Mouse (Mus musculus): ENCODE data around the gene Sass6.
"Not testable (repeated sequence)": the region's sequence is repeated elsewhere in the genome, so short reads cannot be mapped to it uniquely, and the experiment has no call there.

The Sass6 gene

DNA sequence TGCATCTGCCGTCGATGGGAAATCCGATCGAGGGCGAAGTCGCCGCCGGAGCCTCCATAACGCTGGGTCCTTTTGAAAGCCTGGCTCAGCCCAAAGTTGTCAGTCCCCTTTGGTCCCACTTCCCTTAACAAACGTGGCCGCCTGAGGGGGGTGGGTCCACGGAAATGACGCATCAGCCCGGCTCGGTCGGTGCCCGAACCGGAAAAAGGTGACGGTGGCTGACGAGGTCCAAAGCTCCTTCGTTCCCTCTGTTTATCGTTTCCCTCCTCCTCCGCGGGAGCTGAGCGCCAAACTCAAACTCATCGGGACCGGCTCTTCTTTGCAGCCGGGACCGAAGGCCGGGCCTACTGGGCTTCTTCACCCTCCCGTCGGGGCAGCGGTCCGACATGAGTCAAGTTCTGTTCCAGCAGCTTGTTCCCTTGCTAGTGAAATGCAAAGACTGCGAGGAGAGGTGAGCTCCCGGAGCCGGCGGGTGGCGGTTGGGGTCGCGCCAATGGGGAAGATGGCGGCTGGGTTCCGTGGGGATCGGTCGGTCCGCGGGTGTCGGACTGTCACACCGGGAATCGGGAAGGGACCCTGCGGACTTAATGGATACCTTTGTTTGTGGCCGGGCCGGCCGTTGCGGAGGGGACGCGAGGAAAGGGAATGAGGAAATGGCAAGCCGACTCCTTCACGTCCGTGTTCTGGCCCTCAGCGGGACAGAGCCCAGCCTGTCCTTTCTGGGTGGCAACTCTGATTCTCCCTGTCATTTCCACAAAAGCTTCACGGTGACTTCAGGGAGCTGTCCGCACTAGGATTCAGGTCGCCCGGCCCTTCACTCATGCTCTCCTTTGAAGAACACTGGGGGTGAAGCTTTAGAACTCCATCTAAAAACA is at the start of gene Sass6:
TSS of gene Sass6 (plus strand) at position 255 of the 875 bp plus-strand sequence.
- DNase-seq (ENCODE audit: low read depth, low spot score) = peak; percentile 97

DNA sequence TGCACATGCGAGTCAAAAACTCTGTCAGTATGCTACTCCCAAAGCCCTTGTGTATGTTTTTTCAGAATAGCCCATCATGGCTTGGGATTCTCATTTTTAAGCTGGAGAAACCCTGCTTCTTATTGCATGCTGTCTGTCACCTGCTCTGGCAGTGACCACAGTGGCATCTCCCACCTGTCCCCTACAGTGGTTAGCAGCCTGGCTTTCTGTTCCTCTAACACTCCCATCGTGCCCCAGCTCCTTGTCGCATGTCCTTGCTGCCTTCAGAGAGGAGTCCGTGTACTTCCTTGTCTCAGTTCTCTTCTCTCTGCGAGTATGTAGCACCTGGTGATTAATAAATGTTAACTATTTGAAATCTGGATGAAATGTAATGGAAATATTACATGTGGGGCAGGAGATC is 47.4 kb upstream of the Sass6 start:
- DNase-seq (ENCODE audit: low read depth, low spot score) = no peak

DNA sequence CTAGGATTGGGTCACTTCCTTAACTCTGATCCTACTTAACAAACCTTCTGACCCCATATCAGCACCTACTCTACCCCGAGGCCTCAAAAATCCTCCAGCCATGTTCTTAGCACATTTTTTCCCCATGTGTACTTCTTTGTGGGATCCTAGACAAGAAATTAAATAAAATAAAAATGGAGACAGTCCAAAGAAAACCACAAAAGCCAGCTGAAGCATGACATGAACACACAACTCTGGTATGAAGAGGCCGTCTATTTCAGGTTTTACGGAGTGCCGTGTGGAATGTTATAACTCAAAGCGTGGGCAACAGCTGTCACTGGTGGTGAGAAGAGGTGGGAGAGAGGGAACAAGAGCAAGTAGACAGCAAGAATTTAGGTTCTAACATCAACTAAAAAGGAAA is 43.4 kb upstream of the Sass6 start:
- peak; percentile 28 for DNase-seq (ENCODE audit: low read depth, low spot score)

DNA sequence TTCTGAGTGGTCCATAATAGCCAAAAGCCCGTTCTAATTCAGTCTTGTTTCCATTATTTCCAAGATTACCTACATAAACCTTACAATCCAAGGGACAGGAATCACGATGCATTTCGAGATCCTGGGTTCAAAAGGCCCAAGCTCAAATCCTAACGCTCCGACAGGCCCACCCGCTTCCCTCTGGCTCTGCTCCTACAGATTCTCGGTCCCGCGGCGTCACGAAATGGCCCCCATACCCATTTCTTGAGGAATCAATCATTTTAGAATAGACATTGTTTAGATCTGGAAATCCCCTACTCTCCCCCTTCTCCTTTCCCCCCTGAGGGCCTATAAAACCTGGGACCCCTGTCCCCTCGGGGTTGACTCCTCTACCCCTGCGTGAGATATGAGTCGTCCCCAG is 33.5 kb upstream of the Sass6 start:
- not testable (repeated sequence) for DNase-seq (ENCODE audit: low read depth, low spot score)

DNA sequence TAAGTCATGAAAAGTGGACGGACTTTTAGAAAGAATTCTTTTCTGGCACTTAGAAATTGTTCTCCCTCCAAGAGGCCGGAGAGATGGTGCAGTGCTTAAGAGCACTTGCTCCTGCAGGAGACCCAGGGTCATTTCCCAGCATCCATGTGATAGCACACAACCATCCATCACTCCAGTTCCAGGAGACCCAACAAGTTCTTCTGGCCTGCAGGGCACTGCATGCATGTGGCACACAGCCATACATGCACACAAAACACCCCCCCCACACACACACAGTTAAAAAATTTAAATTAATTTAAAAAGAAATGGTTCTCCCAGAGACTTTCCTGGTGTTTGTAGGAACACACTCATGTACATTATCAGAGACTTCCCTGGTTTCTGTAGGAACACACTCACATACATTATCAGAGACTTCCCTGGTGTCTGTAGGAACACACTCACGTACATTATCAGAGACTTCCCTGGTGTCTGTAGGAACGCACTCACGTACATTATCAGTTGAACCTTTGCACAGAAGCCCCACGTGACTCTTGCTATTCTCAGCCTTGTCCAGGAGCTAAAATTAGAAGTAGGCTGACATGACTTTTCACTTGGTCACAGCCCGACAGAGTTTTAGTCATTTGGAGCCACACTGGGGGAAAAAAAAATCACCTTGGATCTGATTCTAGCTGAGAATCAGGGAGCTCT is 32.2 kb upstream of the Sass6 start, which contains the start of gene Lrrc39:
TSS of gene Lrrc39 (plus strand) at position 566 of the 687 bp plus-strand sequence.
- DNase-seq (ENCODE audit: low read depth, low spot score) = no peak

DNA sequence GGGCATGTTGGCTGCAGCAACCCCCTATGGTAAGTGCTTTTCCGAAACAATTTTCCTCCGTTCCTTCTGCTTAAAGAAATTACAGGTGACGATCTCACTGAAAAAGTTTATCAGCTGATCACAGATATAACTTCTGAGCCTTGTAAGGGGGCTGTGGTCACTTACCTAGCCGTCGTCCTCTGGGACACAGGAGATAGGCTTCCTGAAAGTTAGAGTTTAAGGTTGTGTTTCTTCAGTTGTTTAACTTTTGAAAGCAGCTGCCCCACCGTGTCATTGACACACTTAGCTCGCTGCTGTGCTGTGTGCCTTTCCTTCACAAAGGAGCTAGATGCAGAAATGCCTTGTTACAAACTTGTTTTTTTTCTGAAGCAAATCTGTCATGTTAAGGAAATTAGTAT is 31.7 kb upstream of the Sass6 start:
- no peak for DNase-seq (ENCODE audit: low read depth, low spot score)

DNA sequence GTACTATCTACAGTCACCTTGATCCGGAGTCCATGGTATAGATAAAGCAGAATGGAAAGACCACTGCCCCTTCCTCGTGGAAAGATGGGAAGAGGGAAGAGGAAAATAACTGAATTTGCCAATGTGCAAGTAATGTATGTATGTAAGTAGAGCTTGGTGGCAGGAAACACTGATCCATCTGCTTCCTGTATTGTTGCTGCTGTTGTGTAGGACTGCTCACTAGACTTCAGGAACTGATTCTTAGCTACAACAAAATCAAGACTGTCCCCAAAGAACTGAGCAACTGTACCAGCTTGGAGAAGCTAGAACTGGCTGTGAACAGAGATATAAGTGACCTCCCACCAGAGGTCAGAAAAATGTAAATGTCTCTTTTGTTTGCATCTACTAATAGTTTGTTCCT is 24.2 kb upstream of the Sass6 start:
- DNase-seq (ENCODE audit: low read depth, low spot score) = no peak

DNA sequence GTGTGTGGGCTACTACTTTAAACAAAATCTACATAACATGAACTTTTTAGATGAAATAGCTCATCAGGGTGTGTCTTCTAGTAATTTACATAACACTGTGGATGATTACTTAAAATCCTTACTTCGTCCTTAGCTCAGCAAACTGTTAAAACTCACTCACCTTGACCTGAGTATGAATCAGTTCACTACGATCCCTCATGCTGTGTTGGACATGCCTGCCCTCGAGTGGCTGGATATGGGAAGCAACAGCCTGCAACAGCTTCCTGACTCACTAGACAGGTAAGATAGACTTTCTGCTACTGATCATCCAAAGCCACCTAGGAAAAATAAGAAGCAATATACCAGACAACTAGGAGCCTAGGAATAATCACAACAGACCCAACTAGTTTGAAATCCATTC is 17.5 kb upstream of the Sass6 start:
- no peak for DNase-seq (ENCODE audit: low read depth, low spot score)

DNA sequence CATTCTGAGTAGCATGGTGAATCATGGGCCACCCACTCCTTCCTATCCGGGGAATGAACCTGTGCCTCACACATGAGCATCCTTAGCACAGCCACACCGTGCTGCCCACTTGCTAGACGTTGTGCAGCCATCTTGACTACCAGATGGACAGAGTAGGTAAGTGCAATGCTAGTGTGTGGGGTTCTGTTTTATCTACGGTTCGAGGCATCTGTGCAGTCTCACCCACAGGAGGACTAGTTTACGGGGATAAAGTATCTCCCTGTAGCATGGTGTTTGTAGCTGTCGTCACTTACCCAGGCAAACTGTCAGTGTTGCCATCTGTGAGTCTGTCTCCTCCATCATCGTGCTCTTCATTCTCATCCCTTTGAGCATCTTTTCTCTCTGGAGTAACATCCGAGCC is 12.6 kb upstream of the Sass6 start:
- DNase-seq (ENCODE audit: low read depth, low spot score) = peak; percentile 62

DNA sequence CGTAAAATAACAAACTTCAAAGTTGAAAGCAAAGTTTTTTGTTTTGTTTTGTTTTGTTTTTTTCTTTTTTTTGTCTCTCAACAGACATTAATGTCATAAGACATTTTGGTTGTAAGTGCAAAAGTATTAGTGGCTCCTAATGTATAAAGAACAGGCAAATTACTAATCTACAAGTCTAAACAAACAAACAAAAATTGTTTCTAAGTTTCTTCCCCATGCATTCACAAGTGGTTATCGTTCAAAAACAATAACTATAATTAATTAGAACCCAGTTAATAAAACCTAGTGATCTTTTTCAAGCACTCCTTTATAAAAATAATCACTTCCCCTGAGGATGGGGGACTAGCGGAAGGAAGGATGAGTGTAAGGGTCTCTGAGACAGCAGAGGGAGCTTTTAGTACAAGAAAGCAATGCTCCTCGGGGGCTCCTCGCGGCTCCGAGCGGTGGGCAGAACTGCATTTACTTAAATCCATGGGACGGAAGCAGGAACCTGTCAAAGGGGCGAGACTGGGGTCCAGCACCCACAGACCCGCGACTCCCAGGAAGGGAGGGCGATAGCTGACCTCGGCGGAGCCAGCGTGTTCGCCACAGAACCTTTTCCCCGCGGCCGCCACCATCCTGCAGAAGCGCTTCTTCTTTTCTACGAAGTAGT is 580 bp upstream of the Sass6 start:
- DNase-seq (ENCODE audit: low read depth, low spot score) = no peak

DNA sequence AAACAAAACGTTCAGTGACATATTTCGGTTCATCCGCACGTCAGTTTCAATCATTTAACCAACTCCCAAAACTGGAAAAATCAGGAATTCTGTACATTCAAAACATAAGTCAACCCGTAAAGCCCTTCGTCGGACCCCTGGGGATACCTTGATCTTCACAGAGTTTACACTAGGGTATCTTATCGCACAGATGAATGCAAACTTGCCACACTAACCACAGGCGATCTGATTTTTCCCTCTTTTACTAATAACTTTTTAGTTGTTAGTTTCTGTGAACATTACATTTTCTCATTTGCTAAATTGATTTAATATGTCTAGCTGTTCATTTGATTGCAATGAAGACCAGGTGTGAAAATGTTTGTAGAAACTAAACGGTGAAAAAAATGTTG is 815 bp downstream of the Sass6 start:
- no peak for DNase-seq (ENCODE audit: low read depth, low spot score)

DNA sequence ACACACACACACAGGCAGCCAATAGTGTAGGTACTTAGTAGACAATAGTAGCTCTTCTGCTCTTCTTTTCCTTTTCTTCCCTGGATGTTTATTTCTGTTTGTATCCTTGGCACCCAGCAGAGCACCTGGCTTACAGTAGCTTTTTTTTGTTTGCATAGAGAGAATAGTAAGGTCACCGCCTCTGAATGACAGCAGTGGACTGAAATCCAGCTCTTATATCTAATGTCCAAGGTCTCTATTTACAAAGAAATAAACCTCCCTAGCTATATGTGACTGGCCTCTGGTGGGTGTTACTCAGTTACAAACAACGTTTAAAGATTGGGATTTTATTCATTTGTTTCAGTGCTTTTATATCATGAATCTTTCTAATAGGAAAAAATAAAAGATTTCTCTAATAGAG is 4.9 kb downstream of the Sass6 start:
- no peak for DNase-seq (ENCODE audit: low read depth, low spot score)

DNA sequence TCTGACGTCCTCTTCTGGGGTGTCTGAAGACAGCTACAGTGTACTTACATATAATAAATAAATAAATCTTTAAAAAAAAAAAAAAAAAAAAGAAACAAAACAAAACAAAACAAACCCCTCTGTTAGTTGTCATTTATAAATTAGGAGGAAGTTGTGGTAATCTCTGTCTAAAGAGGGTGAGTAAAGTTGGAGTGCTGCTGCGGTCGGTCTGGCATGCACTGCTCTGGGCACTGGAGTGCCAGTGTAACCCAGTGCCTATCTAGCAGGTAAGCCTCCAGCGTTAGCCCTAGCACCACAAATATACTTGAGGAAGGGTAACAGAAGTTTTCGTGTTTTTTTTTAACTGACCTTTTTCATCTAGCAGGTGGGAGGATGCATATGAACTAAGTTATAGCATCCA is 6.2 kb downstream of the Sass6 start:
- DNase-seq (ENCODE audit: low read depth, low spot score) = no peak

DNA sequence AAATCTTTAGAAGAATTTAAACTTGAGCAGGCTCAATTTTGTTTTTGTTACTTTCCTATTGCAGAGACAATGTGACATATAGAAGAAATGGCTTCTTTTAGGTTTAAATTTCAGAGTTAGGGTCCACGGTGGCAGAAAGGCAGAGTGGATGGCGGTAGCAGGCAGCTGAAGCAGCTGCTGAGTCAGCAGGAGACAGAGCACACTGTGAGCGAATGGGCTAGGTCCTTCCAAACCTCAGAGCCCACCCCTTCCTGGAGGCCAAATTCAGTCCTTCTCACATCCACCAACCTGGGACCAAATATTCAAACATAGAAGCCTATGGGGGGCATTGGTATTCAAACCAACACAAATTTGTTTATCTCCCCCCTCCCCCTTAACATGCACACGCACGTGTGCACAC is 7.0 kb downstream of the Sass6 start:
- DNase-seq (ENCODE audit: low read depth, low spot score) = no peak

DNA sequence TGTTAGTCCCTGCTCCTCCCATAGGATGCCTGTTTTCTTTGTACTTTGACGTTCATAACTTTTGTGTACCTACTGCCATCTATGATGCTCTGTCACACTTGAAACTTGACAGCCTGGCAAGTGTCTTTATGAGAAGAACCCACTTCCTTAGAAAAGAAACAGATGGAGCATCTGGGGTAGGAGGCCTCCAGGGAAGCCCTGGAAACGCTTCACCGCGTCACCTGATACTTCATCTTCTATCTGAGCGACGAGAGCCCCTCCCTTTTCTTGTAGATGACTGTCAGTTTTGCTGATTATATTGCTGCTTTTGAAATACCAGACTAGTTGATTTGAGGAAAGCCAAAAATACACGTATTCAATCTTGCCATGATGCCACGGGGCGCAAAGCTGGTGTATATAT is 9.8 kb downstream of the Sass6 start:
- DNase-seq (ENCODE audit: low read depth, low spot score) = peak; percentile 24

DNA sequence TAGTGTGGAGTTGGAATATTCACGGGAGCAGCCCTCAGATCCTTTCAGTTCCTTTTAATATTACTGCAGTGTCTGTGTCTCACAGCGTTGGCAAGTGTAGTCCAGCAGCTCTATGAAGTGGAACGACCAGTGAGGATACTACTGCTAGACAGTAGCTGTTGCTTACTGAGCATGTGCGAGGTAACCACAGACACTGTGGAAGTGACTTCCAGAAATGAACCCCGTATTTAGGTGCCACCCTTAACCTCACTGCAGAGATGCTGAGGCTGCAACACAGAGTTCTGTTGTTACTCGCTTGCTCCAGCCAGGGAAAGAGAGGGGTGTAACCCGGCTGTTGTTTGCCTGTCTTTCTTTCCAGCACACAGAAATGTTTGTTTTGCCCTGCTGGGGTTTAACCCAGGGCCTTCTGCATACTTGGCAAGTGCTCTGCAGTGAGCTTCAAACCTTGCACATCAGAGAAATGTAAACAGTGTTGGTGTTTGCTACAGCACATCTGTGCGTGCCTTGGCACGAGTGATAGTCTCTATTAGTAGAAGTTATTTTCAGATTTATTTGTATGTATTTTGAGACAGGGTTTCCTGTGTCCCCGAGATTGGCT is 19.6 kb downstream of the Sass6 start, which contains the start of gene Trmt13:
TSS of gene Trmt13 (minus strand) at position 293 of the 598 bp plus-strand sequence.
- DNase-seq (ENCODE audit: low read depth, low spot score) = peak; percentile 35

DNA sequence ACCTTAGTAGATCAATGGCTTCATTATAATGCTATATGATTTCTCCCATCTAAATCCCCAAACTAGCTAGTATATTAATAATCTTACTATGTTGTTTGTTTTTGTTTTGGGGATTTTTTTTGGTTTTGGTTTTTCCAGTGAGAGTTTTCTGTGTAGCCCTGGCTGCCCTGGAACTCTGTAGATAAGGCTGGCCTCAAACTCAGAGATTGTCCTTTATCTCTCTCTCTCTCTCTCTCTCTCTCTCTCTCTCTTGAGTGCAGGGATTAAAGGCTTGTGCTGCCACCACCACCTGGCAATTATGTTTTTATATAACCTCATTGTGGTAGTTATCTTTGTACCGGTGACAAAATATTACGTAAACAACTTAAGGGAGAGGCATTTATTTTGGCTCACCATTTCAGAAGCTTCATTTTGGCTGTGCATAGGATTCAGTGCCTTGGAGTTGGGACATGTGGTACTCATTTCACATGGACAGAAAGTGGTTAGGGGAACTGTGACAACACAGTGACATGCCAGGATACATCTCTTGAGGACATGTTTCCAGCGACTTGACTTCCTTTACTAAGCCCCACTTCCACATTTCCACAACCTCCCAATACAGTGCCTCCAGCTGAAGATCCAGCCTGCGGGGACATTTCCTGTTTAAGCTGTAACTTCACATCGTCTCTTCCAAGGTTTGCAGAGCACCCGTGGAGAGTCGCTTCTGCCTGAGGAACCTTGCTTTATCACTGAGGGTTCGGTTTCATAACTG is 20.7 kb downstream of the Sass6 start:
- DNase-seq (ENCODE audit: low read depth, low spot score) = no peak

DNA sequence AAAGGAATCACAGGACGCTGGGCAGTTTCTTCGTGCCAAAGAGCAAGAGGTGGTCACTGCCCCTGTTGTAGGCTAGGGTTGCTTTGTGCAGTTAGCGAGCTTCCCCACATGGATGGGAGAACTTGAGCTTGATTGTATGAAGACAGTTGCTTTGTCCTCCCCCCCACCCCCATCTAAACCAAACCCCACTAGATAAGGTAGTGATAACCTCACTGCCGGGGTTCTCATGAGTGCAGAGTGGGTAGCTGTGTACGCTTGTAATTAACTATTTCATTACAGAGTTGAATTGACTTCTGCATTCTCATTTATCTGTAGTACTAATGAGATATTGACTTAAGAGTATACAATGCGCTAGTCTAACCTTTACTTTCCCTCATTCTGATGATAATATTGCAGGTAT is 24.1 kb downstream of the Sass6 start:
- no peak for DNase-seq (ENCODE audit: low read depth, low spot score)

DNA sequence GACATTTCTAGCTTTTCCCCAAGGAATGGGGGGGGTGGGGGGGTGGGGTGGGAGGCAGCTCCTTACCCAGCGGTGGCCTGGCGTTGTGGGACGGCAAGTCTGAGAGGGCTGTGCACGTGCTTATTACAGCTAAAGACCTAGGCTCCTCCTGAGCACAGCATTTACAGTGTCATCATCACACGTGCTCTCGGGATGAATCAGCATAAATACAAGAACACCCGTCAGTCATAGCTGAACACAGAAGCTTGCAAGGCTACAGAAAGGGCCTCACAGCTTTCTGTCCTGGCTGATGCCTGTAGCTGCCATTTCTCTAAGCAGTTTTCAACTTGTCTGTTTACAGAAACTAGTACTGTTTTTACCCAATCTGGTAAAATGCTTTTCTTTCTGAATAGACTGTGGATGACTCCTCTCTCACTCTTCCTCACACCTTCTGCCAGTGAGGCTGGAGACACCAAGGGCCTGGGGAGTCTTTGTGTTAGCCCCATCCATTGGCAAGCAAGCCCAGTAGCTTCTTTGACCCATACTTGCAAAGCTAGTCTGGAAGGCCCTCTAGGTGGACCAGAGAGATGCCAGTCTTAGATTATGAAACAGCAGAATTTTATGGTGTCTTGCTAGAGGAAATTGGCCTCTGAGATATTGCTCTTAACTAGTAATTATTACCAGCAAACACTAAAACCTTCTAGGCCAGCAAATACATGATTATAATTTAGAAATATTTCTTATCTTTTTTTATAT is 26.0 kb downstream of the Sass6 start:
- no peak for DNase-seq (ENCODE audit: low read depth, low spot score)

DNA sequence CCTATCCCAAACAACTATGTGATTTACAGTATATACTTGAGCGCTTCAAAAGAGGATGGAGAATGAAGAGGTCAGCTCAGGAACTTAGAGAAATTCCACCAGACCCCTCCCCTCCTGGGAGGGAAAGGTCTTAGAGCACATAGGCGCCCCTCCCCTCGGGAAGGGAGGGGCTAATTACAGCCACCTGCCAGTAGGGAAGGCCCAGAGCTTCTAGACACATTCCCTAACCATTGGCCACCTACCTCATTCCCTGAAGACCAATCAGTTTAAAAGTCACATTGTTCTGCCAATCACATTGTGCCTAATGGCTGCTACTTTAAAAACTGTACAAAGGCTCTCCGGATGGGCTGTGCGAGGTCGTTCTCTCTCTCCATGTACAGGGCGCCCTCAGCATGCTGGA is 27.9 kb downstream of the Sass6 start:
- DNase-seq (ENCODE audit: low read depth, low spot score) = no peak

DNA sequence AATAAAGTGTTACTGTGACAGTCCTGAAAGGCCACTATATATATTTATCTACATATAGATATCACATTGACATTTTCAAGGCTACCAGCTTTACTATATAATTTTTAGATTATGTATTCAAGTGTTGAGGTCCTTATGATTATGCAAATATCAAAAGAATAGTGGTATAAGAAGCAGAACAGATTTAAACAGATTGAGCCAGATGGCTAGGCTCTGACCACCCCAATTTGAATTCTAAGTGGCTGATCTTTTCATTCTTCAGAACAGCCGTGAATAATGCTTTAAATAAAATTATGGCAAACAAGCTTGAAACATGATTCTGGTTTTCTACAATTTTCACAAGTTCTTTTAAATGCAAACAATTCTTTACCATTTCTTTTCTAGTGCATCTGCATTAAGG is 36.7 kb downstream of the Sass6 start:
- DNase-seq (ENCODE audit: low read depth, low spot score) = no peak
